Comparison of ENCODE assay signal across 21 mouse cellular contexts in genomic region chr4:129375000-129375399, GRCm38 (mm10). TPM values are rescaled to one million over a fixed set of nuclear protein-coding genes. Genes with fewer than 3 reads are reported as not detected.
A peak's percentile ranks its signal among the peaks of the same experiment; 100 is the strongest.
DNase-seq lines count a peak whose midpoint lies in the region; ATAC-seq and TF ChIP-seq lines count a peak whose summit lies in the region.
"Had no signal": no experiment of that assay in that cellular context is flagged by ENCODE, and none has a peak within 500 bp of the region (broad histone marks: within the 10 kb centered on the region; RNA-seq: fewer than 3 reads in every experiment).

No protein-coding gene starts in this region.

- no peak for TF ChIP-seq POLR2A in small intestine, adult 2 months (IDR thresholded peaks at IDR 0.05; ENCODE audit: low read depth, low read length)

- 54% methylated on average over 6 of the region's 6 CpGs for WGBS in liver, embryonic 15.5 days (ENCODE audit: insufficient replicate concordance)
- 39% methylated on average over 6 of the region's 6 CpGs for WGBS in liver, embryonic 11.5 days
- WGBS in small intestine, adult 2 months: 61% methylated on average over 6 of the region's 6 CpGs

- no peak overlapping the region for H3K4me2 ChIP-seq in liver, embryonic 15.5 days
- no peak overlapping the region for H3K4me2 ChIP-seq in liver, embryonic 11.5 days
- H3K4me2 ChIP-seq: midbrain, embryonic 12.5 days had no signal

- no peak for DNase-seq in liver, embryonic 11.5 days (ENCODE audit: low spot score)
- DNase-seq in ES-CJ7 (ENCODE audit: low read depth, low spot score): peak; percentile 73
- no peak for DNase-seq in spleen, postnatal 14 days (ENCODE audit: low spot score in 2 of 2)
- DNase-seq in gastrocnemius, adult 18-20 months (ENCODE audit: low spot score): no peak
- DNase-seq: adrenal gland, adult 2 months; cerebellum, adult 11-12 months; cerebellum, postnatal 10 days; kidney, postnatal 36 days; left cerebral cortex, postnatal 4 days; lung, adult 18-20 months; lung, postnatal 10 days; right cerebral cortex, adult 18-20 months; right cerebral cortex, postnatal 4 days; thymus, postnatal 14 days had no signal

- H3K9ac ChIP-seq in liver, embryonic 15.5 days: no peak overlapping the region
- no peak overlapping the region for H3K9ac ChIP-seq in liver, embryonic 11.5 days (ENCODE audit: low read depth, low read length)
- H3K9ac ChIP-seq: midbrain, embryonic 12.5 days had no signal

- H3K27me3 ChIP-seq in liver, embryonic 15.5 days: peaks cover 27% of the 10 kb centered on the region
- peaks cover 32% of the 10 kb centered on the region for H3K27me3 ChIP-seq in liver, embryonic 11.5 days (replicated peaks; ENCODE audit: control insufficient read depth, insufficient read depth, low read length)
- no peaks in the 10 kb centered on the region for H3K27me3 ChIP-seq in E14TG2a.4 (ENCODE audit: insufficient read depth, low read length)
- no peaks in the 10 kb centered on the region for H3K27me3 ChIP-seq in small intestine, adult 2 months (ENCODE audit: control insufficient read depth, insufficient read depth, low read length)

- H3K4me1 ChIP-seq in liver, embryonic 15.5 days (replicated peaks): peaks cover 56% of the 10 kb centered on the region
- H3K4me1 ChIP-seq in liver, embryonic 11.5 days (replicated peaks; ENCODE audit: control insufficient read depth, insufficient read depth, low read length): peaks cover 4% of the 10 kb centered on the region
- H3K4me1 ChIP-seq in E14TG2a.4 (replicated peaks; ENCODE audit: low read depth, low read length): peaks cover 43% of the 10 kb centered on the region
- peaks cover 15% of the 10 kb centered on the region; the same call in 1 of the 2 replicates for H3K4me1 ChIP-seq in small intestine, adult 2 months (ENCODE audit: control insufficient read depth, insufficient read depth, insufficient read length, low read length)
- H3K4me1 ChIP-seq: heart, embryonic 10.5 days had no signal

- no peak for ATAC-seq in liver, embryonic 15.5 days (ENCODE audit: insufficient read depth)
- no peak for ATAC-seq in liver, embryonic 11.5 days (replicated peaks; ENCODE audit: low FRiP score)

- no peaks in the 10 kb centered on the region for H3K36me3 ChIP-seq in liver, embryonic 15.5 days (replicated peaks)
- no peaks in the 10 kb centered on the region for H3K36me3 ChIP-seq in liver, embryonic 11.5 days (ENCODE audit: control insufficient read depth, insufficient read depth, low read length)
- peaks cover 4% of the 10 kb centered on the region; the same call in 1 of the 2 replicates for H3K36me3 ChIP-seq in E14TG2a.4 (ENCODE audit: insufficient read depth, low read length)
- H3K36me3 ChIP-seq in small intestine, adult 2 months (ENCODE audit: control insufficient read depth, insufficient read depth, low read length): no peaks in the 10 kb centered on the region
- H3K36me3 ChIP-seq: embryonic facial prominence, embryonic 10.5 days; heart, embryonic 10.5 days; hindbrain, embryonic 10.5 days; midbrain, embryonic 12.5 days had no signal

- no peak for TF ChIP-seq CTCF in E14TG2a.4 (conservative IDR thresholded peaks at IDR 0.05; ENCODE audit: low read length)
- TF ChIP-seq CTCF in small intestine, adult 2 months (IDR thresholded peaks at IDR 0.05; ENCODE audit: extremely low read depth, insufficient read length, insufficient replicate concordance, low read depth, low read length): no peak

- peak overlapping the region; percentile 10; the same call in 1 of the 2 replicates for H3K27ac ChIP-seq in liver, embryonic 15.5 days (replicated peaks)
- H3K27ac ChIP-seq in liver, embryonic 11.5 days (ENCODE audit: low read depth, low read length): no peak overlapping the region
- H3K27ac ChIP-seq in small intestine, adult 2 months (ENCODE audit: insufficient read depth, low read depth, low read length): peak overlapping the region; percentile 67
- H3K27ac ChIP-seq: embryonic facial prominence, embryonic 10.5 days; heart, embryonic 10.5 days; hindbrain, embryonic 10.5 days; midbrain, embryonic 12.5 days had no signal

- H3K4me3 ChIP-seq in liver, embryonic 15.5 days (replicated peaks): no peak overlapping the region
- H3K4me3 ChIP-seq in liver, embryonic 11.5 days (ENCODE audit: low read depth, low read length): no peak overlapping the region
- peak overlapping the region; percentile 88 for H3K4me3 ChIP-seq in E14TG2a.4 (replicated peaks; ENCODE audit: low read length)
- H3K4me3 ChIP-seq in small intestine, adult 2 months (ENCODE audit: low read depth, low read length): no peak overlapping the region
- H3K4me3 ChIP-seq: embryonic facial prominence, embryonic 10.5 days; heart, embryonic 10.5 days; hindbrain, embryonic 10.5 days; midbrain, embryonic 12.5 days had no signal

- no peaks in the 10 kb centered on the region for H3K9me3 ChIP-seq in liver, embryonic 15.5 days (replicated peaks)
- no peaks in the 10 kb centered on the region for H3K9me3 ChIP-seq in liver, embryonic 11.5 days (ENCODE audit: control insufficient read depth, low read length)
- no peaks in the 10 kb centered on the region for H3K9me3 ChIP-seq in E14TG2a.4 (ENCODE audit: low read length)
- H3K9me3 ChIP-seq: embryonic facial prominence, embryonic 10.5 days; heart, embryonic 10.5 days; hindbrain, embryonic 10.5 days; midbrain, embryonic 12.5 days had no signal

RNA-seq across cellular contexts. Expression of gene Zbtb8a, which starts 2.9 kb away (rescaled TPM):
- 2.3 TPM in 2 replicates for polyA plus RNA-seq in liver, embryonic 15.5 days (2015; fragmentation: Nextera tagmentation; extraction: Ambion mirVana)
- 4.2 and 4.8 TPM in 2 replicates for polyA plus RNA-seq in liver, embryonic 11.5 days (2014; fragmentation: Nextera tagmentation; extraction: Ambion mirVana)
- 2.3 and 5.0 TPM in 2 replicates for polyA plus RNA-seq in small intestine, adult 2 months (2012; rRNA removed)
- total RNA-seq in gastrocnemius, adult 18-20 months (2021): under 1 TPM; 0.59 to 0.82 TPM

RNA-seq across cellular contexts. Expression of gene Zbtb8os, which starts 39.5 kb away (rescaled TPM):
- polyA plus RNA-seq in liver, embryonic 15.5 days (2015; fragmentation: Nextera tagmentation; extraction: Ambion mirVana): 23.5 and 23.8 TPM in 2 replicates
- polyA plus RNA-seq in liver, embryonic 11.5 days (2014; fragmentation: Nextera tagmentation; extraction: Ambion mirVana): 42.2 and 53.9 TPM in 2 replicates
- 5.4 and 9.6 TPM in 2 replicates for polyA plus RNA-seq in small intestine, adult 2 months (2012; rRNA removed)
- 10 to 100 TPM; 24.9 to 30.2 TPM for total RNA-seq in gastrocnemius, adult 18-20 months (2021)

RNA-seq across cellular contexts. Expression of gene Rbbp4, which starts 39.8 kb away (rescaled TPM):
- polyA plus RNA-seq in liver, embryonic 15.5 days (2015; fragmentation: Nextera tagmentation; extraction: Ambion mirVana): 222 and 261 TPM in 2 replicates
- polyA plus RNA-seq in liver, embryonic 11.5 days (2014; fragmentation: Nextera tagmentation; extraction: Ambion mirVana): 318 and 355 TPM in 2 replicates
- 3.7 and 6.1 TPM in 2 replicates for polyA plus RNA-seq in small intestine, adult 2 months (2012; rRNA removed)
- total RNA-seq in gastrocnemius, adult 18-20 months (2021): 10 to 100 TPM; 34.6 to 45.1 TPM

Comparison
In these comparisons a context has a peak if more than half of its experiments do, and no peak if none do; other contexts are left out.
1. RNA of gene Rbbp4, which starts 39.8 kb away (polyA plus RNA-seq): 318 to 355 TPM in liver, embryonic 11.5 days and 222 to 261 TPM in liver, embryonic 15.5 days; 3.7 to 6.1 TPM in small intestine, adult 2 months; every median in the first group is over 10 times any median in the second.